Mouse (Mus musculus) leukemia stem cell, adult 10-12 weeks (primary cell): ENCODE results near the gene Anapc1. TPM values are rescaled to one million over a fixed set of nuclear protein-coding genes. Genes with fewer than 3 reads are reported as not detected.

ENCODE experiments used
- polyA plus RNA-seq: library from polyadenylated mRNA; stranded (reverse); fragments of >175 nt; gene quantifications from 2 replicates; pipeline ENCODE4 v1.2.3, GENCODE M21; 2012; ENCODE audit warnings: low replicate concordance

The Anapc1 gene
- 44.5 and 128 TPM in 2 replicates for polyA plus RNA-seq

GRCm38 (mm10) chr2:128686921-128687557 is at the start of gene Anapc1:
Anapc1 (minus strand) TSS chr2:128687391.

DNA sequence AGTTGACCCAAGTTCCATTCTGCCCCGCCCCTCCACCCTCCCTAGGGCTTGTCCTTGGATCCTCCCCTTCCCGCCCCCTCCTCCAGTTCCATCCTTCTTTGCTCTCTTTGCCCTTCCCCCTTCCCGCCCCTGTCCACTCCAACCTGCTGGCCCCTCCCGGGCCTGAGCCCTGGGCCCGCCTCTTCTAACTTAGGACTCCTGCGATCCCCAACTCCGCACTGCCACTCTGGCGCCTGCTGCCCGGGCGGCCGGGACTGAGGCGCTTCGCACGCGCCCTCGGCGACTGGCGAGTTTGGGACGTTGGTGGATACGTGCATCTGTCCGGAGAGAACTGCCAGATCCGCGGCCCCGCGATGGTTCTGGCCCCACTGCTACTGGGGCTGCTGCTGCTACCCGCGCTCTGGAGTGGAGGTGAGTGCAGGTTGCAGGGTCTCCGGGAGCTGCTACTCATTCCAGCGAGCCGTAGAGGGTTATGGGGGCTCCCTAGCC is 11.5 kb upstream of the Anapc1 start, which contains the start of gene Mertk:
TSS of gene Mertk (plus strand) at position 264 of the 489 bp plus-strand sequence.

DNA sequence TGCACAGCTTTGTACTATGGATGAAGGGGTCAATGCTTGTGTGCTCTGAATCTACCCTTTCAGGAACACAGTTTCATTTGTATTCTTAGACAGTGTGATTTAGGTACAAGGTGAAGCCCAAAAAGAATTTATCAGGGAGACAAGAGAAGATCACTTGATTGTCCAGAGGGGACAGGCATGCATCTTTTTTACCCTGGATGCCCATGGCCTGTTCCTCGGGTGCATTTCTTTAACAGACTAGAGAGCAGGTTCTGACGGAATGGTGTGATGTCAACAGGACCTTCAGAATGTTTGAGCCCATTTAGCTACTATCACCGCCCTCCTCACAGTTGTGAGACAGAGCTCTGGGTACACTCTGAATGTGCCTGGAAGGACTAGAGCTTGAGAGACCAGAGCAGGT is 96.3 kb downstream of the Anapc1 start, which contains the start of gene Spdye4c:
TSS of gene Spdye4c (plus strand) at position 301 of the 400 bp plus-strand sequence.

Other genes starting within 250 kb of the Anapc1 start
- gene Spdye4c, start 96.2 kb downstream of the Anapc1 start, polyA plus RNA-seq: not detected in 2 replicates
- gene Mertk, start 11.6 kb upstream of the Anapc1 start, polyA plus RNA-seq: 0.98 and 3.9 TPM in 2 replicates
- 1.9 and 3.7 TPM in 2 replicates for gene Tmem87b, start 130.7 kb upstream of the Anapc1 start, polyA plus RNA-seq
- gene Fbln7, start 175.6 kb upstream of the Anapc1 start, polyA plus RNA-seq: not detected in 2 replicates